Comparison of ENCODE assay signal across 11 mouse cellular contexts in the genomic region with DNA sequence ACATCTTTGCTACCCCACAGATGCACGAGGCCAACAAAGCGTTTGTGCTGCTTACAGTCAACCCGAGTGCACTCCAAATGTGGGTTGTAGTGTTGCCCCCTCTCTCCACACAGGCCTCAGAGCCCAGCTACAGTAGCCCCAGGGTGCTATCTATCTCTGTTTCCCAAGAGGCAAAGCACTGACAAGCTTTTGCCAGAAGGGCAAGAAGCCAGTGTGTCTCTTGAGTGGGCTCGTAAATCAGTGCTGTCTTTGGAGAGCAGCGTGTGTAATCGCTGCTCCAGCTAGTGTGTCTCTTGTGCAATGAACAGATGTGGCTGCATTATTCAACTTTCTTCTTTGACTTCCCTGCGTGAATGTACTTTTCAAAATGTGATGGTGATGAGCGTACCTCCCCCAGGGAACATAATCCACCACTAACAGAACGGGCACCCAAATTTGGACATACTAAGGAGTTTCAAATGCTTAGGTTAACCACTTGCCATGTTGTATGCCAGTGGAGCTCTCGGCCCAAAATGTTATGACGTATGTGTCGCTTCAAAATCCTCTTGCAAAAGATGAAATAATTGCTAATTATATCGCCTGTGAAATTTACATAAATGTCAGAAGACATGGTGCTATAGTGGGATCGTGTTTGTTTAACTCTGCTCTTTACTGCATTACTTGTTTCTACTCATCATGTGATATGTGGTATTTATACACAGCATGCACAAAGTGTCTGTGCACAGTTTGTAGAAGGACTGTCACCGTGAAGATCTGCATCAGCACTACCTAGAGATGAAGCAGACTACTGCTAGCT.
DNase-seq lines count a peak whose midpoint lies in the region; TF ChIP-seq lines count a peak whose summit lies in the region.
"Had no signal": no experiment of that assay in that cellular context is flagged by ENCODE, and none has a peak within 500 bp of the region (broad histone marks: within the 10 kb centered on the region; RNA-seq: fewer than 3 reads in every experiment).

No protein-coding gene starts in this region.

- TF ChIP-seq POLR2A in cerebellum, adult 2 months (IDR thresholded peaks at IDR 0.05; ENCODE audit: borderline replicate concordance, insufficient read depth, low read length): no peak

- H3K79me3 ChIP-seq in C2C12 (ENCODE audit: low read depth): no peaks in the 10 kb centered on the region

- no peaks in the 10 kb centered on the region for H3K36me3 ChIP-seq in C2C12 (ENCODE audit: control insufficient read depth, insufficient read depth)
- H3K36me3 ChIP-seq: forebrain, embryonic 15.5 days; limb, embryonic 12.5 days had no signal

- WGBS in cerebellum, adult 2 months: 75% methylated on average over 15 of the region's 15 CpGs

- H3K27me3 ChIP-seq in C2C12 (ENCODE audit: control insufficient read depth, insufficient read depth, insufficient read length): no peaks in the 10 kb centered on the region
- no peaks in the 10 kb centered on the region for H3K27me3 ChIP-seq in cerebellum, adult 2 months (ENCODE audit: control insufficient read depth, insufficient read depth, low read length)
- H3K27me3 ChIP-seq: forebrain, embryonic 15.5 days; limb, embryonic 12.5 days; megakaryocyte, embryonic 14.5 days had no signal

- peak; percentile 32 for DNase-seq in kidney, postnatal 10 days
- DNase-seq in kidney, adult 9 months: no peak
- peak; percentile 89 for DNase-seq in NIH3T3 (ENCODE audit: low read depth)
- DNase-seq in heart, postnatal 14 days: peak; percentile 14 to 33
- DNase-seq in cerebellum, adult 2 months: no peak
- no peak for DNase-seq in kidney, adult 8-10 months
- DNase-seq: thymus, postnatal 36 days had no signal

- no peaks in the 10 kb centered on the region for H3K79me2 ChIP-seq in C2C12 (ENCODE audit: control insufficient read depth, insufficient read depth)

- no peak overlapping the region for H3K4me3 ChIP-seq in C2C12 (ENCODE audit: insufficient read depth, poor library complexity, severe bottlenecking)
- no peak overlapping the region for H3K4me3 ChIP-seq in cerebellum, adult 2 months (replicated peaks; ENCODE audit: insufficient read depth, low read depth, low read length)
- H3K4me3 ChIP-seq: forebrain, embryonic 15.5 days; limb, embryonic 12.5 days; megakaryocyte, embryonic 14.5 days had no signal

- intact Hi-C loops in heart, postnatal 14 days (cut with DNase I): no loop called here

- no peak overlapping the region for H3K27ac ChIP-seq in cerebellum, adult 2 months (ENCODE audit: insufficient read depth, low read length)
- H3K27ac ChIP-seq: forebrain, embryonic 15.5 days; limb, embryonic 12.5 days had no signal

- no peak for TF ChIP-seq CTCF in C2C12 (IDR thresholded peaks at IDR 0.05; ENCODE audit: control insufficient read depth, insufficient read depth, insufficient read length)
- no peak for TF ChIP-seq CTCF in cerebellum, adult 2 months (IDR thresholded peaks at IDR 0.05; ENCODE audit: borderline replicate concordance, insufficient read depth, low read depth, low read length)

- no peak overlapping the region for H3ac ChIP-seq in C2C12 (ENCODE audit: control insufficient read depth, insufficient read length, low read depth)

- no peaks in the 10 kb centered on the region for H3K4me1 ChIP-seq in cerebellum, adult 2 months (ENCODE audit: control insufficient read depth, insufficient read depth, low read length)
- H3K4me1 ChIP-seq: forebrain, embryonic 15.5 days; limb, embryonic 12.5 days had no signal

TF ChIP-seq in C2C12, 6 proteins besides CTCF, POLR2A, EP300 and RAD21:
- no peak for TF ChIP-seq USF1 (IDR thresholded peaks at IDR 0.05; ENCODE audit: low read depth)
- TF ChIP-seq MAX (IDR thresholded peaks at IDR 0.05): no peak
- TF ChIP-seq MYOD1 (IDR thresholded peaks at IDR 0.05; ENCODE audit: control insufficient read depth, insufficient read length, low read depth): no peak
- peak; percentile 47 for TF ChIP-seq CEBPB (IDR thresholded peaks at IDR 0.05; ENCODE audit: low read depth)

Comparison
In these comparisons a context has a peak if more than half of its experiments do, and no peak if none do; other contexts are left out.
1. DNase-seq: peak in kidney, postnatal 10 days (single experiment), NIH3T3 (single experiment) and heart, postnatal 14 days (2 of 2); none in kidney, adult 9 months (single experiment), cerebellum, adult 2 months (0 of 2) and kidney, adult 8-10 months (0 of 2).